Mouse (Mus musculus) limb, embryonic 11.5 days (tissue): ENCODE measurements around the gene 1700034I23Rik. TPM values are rescaled to one million over a fixed set of nuclear protein-coding genes. Genes with fewer than 3 reads are reported as not detected.
"Not testable (repeated sequence)": the region's sequence is repeated elsewhere in the genome, so short reads cannot be mapped to it uniquely, and the experiment has no call there.

Experiments used
- ATAC-seq: fragments of 200-750 bp; cut with Nextera tagmentation; 2 replicates; pipeline ENCODE4 v1.8.0; 2017; ENCODE audit warnings: low read depth; ENCODE audit not compliant: insufficient number of reproducible peaks, low FRiP score, low TSS enrichment
- DNase-seq: peaks from one replicate; pipeline ENCODE4 v3.0.0-alpha.2; 2015; ENCODE audit warnings: low spot score
- H3K27ac ChIP-seq: fragments of 300-500 bp; sonication (generic); replicated peaks from 2 replicates; pipeline ENCODE4 v1.5.1; 2014; ENCODE audit warnings: low read depth, mild to moderate bottlenecking, low read length
- H3K27me3 ChIP-seq: fragments of 300-500 bp; sonication (generic); 2 replicates; pipeline ENCODE4 v1.6.1; 2014; ENCODE audit warnings: mild to moderate bottlenecking, low read length, mixed read lengths; ENCODE audit not compliant: control insufficient read depth, insufficient read depth
- H3K36me3 ChIP-seq: fragments of 300-500 bp; sonication (generic); 2 replicates; pipeline ENCODE4 v1.6.1; 2014; ENCODE audit warnings: mild to moderate bottlenecking, low read length, moderate library complexity, mixed read lengths; ENCODE audit not compliant: control insufficient read depth, insufficient read depth
- H3K4me1 ChIP-seq: fragments of 300-500 bp; sonication (generic); 2 replicates; pipeline ENCODE4 v1.6.1; 2014; ENCODE audit warnings: low read length, mixed read lengths; ENCODE audit not compliant: control insufficient read depth, insufficient read depth
- H3K4me2 ChIP-seq: fragments of 300-500 bp; sonication (generic); 2 replicates; pipeline ENCODE4 v1.6.1; 2014; ENCODE audit warnings: low read depth, mild to moderate bottlenecking, moderate library complexity; ENCODE audit not compliant: severe bottlenecking
- H3K4me3 ChIP-seq: fragments of 300-500 bp; sonication (generic); 2 replicates; pipeline ENCODE4 v1.5.1; 2014; ENCODE audit warnings: low read depth, low read length
- H3K9ac ChIP-seq: fragments of 300-500 bp; sonication (generic); 2 replicates; pipeline ENCODE4 v1.6.1; 2014; ENCODE audit warnings: mild to moderate bottlenecking, low read length
- H3K9me3 ChIP-seq: fragments of 300-500 bp; sonication (generic); 2 replicates; pipeline ENCODE4 v1.6.1; 2016; ENCODE audit warnings: low read length; ENCODE audit not compliant: control insufficient read depth
- WGBS: fragments of 180-500 bp; shearing (Covaris S2); extraction: QIAGEN DNeasy Blood & Tissue Kit; methylation state at CpG from one replicate; pipeline ENCODE4 v1.1.7; 2014; 5-methylcytosine and 5-hydroxymethylcytosine counted together
- polyA plus RNA-seq: library from polyadenylated mRNA; unstranded; fragments of >200 nt; fragmentation: Nextera tagmentation; extraction: Ambion mirVana; gene quantifications from 2 replicates; pipeline ENCODE4 v1.2.1, GENCODE M21; 2014

The 1700034I23Rik gene
- 0.09 and 0.16 TPM in 2 replicates for polyA plus RNA-seq

DNA sequence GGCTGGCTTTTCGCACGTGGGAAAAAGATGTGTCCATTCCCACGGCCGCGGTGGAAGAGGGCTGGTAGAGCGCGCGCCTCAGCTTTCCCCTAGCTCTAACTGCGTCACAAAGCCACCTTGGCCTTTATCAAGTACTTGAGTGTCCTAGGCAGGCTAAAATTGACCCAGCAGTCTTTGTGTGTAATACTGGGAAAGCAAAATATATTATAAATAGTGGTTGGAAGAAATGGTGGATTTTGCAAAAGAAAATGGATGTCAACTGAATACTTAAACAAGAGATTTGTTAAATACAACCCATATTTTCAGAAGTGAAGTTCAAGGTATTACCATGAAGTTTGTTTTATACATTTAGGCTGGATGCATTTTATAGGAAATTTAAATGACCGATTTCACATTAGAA lies at the start of gene 1700034I23Rik:
Gene 1700034I23Rik, minus strand, starts transcription at position 101 of the 400 bp plus-strand sequence.
- not testable (repeated sequence) for DNase-seq, H3K27ac ChIP-seq, ATAC-seq, H3K4me3 ChIP-seq, H3K27me3 ChIP-seq, H3K4me2 ChIP-seq, H3K9me3 ChIP-seq, H3K4me1 ChIP-seq, H3K36me3 ChIP-seq, H3K9ac ChIP-seq
- 97% methylated on average over 5 of the region's 10 CpGs for WGBS

GRCm38 (mm10) chr3:40951365-40951764 lies 49.0 kb upstream of the 1700034I23Rik start:
- H3K4me3 ChIP-seq = peak overlapping the region; percentile 52; the same call in 1 of the 2 replicates
- ATAC-seq (no peak), DNase-seq (peak; percentile 22)
- H3K4me2 ChIP-seq = peak overlapping the region; percentile 97; the same call in 1 of the 2 replicates
- H3K27me3 ChIP-seq = peaks cover 20% of the 10 kb centered on the region; the same call in 1 of the 2 replicates
- H3K9ac ChIP-seq = no peak overlapping the region
- H3K27ac ChIP-seq = no peak overlapping the region
- no peaks in the 10 kb centered on the region for H3K36me3 ChIP-seq
- WGBS = 14% methylated on average over 7 of the region's 7 CpGs
- H3K4me1 ChIP-seq = no peaks in the 10 kb centered on the region
- no peaks in the 10 kb centered on the region for H3K9me3 ChIP-seq

- peak overlapping the region; percentile 97 for H3K4me2 ChIP-seq
- ATAC-seq = no peak
- no peaks in the 10 kb centered on the region for H3K4me1 ChIP-seq
- H3K4me3 ChIP-seq = peak overlapping the region; percentile 52
- peaks cover 20% of the 10 kb centered on the region; the same call in 1 of the 2 replicates for H3K27me3 ChIP-seq
- H3K36me3 ChIP-seq = no peaks in the 10 kb centered on the region
- no peak overlapping the region for H3K27ac ChIP-seq
- DNase-seq = peak; percentile 65
- no peaks in the 10 kb centered on the region for H3K9me3 ChIP-seq
- peak overlapping the region; percentile 52 for H3K9ac ChIP-seq
- under 1% methylated on average over 43 of the region's 43 CpGs for WGBS
These were observed 48.4 kb upstream of the 1700034I23Rik start for GRCm38 (mm10) chr3:40950601-40951201.

DNA sequence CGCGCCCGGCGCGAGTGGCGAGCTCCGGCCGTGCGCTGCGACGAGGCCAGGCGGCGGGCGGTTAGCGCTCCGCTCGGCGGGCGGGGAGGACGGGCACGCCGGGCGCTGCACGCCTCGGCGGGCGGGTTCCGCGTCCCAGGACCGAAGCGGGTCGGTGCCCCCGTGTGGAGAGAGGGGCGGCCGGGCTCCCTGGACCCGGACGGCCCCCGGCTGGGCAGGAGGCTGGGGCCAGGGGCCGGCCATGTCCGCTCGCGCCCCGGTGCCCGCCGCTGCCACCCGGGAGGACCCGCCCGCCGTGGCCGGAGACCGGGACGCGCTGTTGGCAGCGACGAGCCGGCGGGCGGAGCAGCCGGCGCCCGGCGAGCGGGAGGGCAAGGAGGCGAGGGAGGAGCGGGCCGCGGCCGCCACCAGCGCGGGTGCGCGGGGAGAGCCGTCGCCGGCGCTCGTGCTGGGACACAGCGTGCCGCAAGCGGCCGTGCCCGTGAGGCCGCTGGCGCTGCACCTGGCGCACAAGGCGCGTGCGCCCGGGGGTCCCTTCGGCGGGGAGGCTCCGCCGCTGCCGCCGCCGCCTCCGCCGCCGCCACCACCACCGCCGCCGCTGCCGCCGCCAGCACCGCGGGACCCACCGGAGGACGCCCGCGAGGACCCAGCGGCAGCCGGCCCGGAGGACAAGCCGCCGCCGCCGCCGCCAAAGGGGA lies 47.7 kb upstream of the 1700034I23Rik start:
- Histone ChIP-seq H3K27ac (no peak overlapping the region), H3K36me3 (no peaks in the 10 kb centered on the region), H3K4me3 (peak overlapping the region; percentile 52), H3K9me3 (no peaks in the 10 kb centered on the region), H3K4me2 (peak overlapping the region; percentile 97), H3K4me1 (no peaks in the 10 kb centered on the region), H3K9ac (peak overlapping the region; percentile 52), H3K27me3 (peaks cover 20% of the 10 kb centered on the region; the same call in 1 of the 2 replicates)
- ATAC-seq = peak; percentile 65
- no peak for DNase-seq
- WGBS = under 1% methylated on average over 56 of the region's 118 CpGs

DNA sequence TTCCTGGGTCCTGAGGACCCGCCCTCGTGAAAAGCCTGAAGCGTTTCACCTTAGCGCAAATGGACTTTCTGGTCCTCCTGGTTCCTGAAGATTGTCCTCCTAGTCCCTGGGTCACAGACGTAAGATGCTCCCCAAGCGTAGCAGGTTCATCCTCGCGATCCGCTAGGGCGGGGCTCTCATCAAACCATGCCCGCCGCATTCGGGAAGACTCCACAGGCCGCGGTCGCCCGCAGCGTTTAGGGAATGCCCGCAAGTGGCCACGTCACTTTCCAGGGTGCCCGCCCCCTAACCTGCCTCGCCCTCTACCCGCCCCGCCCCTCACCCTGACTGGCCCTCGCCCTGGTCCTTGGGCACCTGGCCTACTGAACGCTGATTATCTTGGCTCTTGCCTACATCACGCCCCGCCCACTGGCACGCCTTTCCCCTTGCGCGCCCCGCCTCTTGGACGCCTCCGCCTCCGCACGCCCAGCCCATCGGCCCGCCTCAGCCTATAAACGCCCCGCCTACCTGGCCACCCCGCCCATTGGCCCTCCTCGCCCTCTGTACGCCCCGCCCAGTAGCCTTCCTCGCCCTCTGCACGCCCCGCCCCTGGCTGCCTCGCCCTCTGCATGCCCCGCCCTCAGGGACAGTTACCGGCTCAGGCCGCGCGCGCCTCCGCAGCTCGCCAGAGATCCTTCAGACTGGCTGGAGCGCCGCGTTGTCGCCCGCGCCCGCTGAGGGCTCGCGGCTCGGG lies 47.0 kb upstream of the 1700034I23Rik start, which contains the start of gene Larp1b:
Gene Larp1b, plus strand, starts transcription at position 659 of the 733 bp plus-strand sequence.
- peak within 1 kb of the TSS; percentile 52 for H3K9ac ChIP-seq
- no peaks in the 10 kb centered on the region for H3K4me1 ChIP-seq
- H3K27ac ChIP-seq = no peak within 1 kb of the TSS
- H3K36me3 ChIP-seq = no peaks in the 10 kb centered on the region
- peaks cover 20% of the 10 kb centered on the region; the same call in 1 of the 2 replicates for H3K27me3 ChIP-seq
- peak; percentile 97 for ATAC-seq
- DNase-seq = peak; percentile 98
- under 1% methylated on average over 65 of the region's 66 CpGs for WGBS
- peak within 1 kb of the TSS; percentile 52 for H3K4me3 ChIP-seq
- H3K4me2 ChIP-seq = peak within 1 kb of the TSS; percentile 97
- no peaks in the 10 kb centered on the region for H3K9me3 ChIP-seq

DNA sequence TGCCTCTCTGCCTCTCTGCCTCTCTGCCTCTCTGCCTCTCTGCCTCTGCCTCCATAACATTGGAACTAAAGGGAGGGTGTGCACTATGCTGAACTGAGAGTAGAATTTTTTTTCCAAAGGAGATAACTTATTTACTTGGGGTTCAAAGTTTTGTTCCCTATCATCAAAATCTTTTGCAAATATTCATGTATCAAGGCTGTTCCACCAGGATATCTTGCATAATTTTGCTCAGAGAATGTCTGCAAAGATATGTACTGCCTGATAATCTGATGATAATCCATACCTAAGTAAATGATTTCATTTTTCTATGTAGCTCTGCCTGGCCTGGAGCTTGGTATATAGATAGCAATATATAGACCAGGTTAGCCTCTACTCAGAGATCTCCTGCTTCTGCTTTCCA lies 36.7 kb upstream of the 1700034I23Rik start:
- no peak for DNase-seq
- no peak overlapping the region for H3K9ac ChIP-seq
- no peak overlapping the region for H3K4me2 ChIP-seq
- no peaks in the 10 kb centered on the region for H3K27me3 ChIP-seq
- H3K9me3 ChIP-seq = no peaks in the 10 kb centered on the region
- H3K4me3 ChIP-seq = no peak overlapping the region
- H3K4me1 ChIP-seq = no peaks in the 10 kb centered on the region
- H3K36me3 ChIP-seq = no peaks in the 10 kb centered on the region
- no peak overlapping the region for H3K27ac ChIP-seq
- no peak for ATAC-seq

DNA sequence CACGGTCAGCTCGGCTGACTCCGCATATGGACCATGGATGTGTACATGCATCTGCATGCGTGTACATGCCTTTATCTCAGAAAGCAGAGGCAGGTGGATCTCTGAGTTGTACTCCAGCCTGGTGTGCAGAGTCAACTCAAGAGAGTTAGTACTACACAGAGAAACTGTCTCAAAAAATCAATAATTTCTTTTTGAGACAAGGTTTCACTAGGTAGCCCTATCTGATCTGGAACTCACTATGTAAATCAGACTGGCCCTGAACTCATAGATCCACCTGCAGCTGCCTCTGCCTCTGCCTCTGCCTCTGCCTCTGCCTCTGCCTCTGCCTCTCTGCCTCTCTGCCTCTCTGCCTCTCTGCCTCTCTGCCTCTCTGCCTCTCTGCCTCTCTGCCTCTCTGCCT lies 36.2 kb upstream of the 1700034I23Rik start:
- H3K36me3 ChIP-seq = no peaks in the 10 kb centered on the region
- no peak overlapping the region for H3K4me3 ChIP-seq
- H3K27ac ChIP-seq = no peak overlapping the region
- no peak overlapping the region for H3K9ac ChIP-seq
- H3K9me3 ChIP-seq = no peaks in the 10 kb centered on the region
- ATAC-seq (no peak), DNase-seq (no peak)
- 96% methylated on average over 4 of the region's 4 CpGs for WGBS
- H3K4me1 ChIP-seq = no peaks in the 10 kb centered on the region
- no peaks in the 10 kb centered on the region for H3K27me3 ChIP-seq
- H3K4me2 ChIP-seq = no peak overlapping the region

DNA sequence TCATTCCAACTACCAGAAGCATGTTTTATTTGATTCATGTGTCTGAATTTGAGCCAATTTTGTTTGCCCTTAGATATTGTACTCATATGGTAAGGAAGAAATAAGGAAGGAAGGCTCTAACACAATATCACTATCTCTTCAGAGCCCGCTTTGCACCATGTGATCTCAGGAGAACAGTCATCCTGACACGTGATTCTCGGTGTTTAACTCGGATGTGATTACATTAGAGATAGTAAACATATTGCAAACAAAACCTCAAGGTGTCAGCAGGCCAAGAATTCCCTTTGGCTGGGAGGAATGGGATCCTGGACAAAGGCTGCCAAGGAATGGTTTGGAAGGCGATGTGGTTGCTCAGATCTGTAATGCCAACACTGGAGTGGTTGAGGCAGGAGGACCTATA lies 35.8 kb upstream of the 1700034I23Rik start:
- DNase-seq = no peak
- H3K9ac ChIP-seq = no peak overlapping the region
- H3K9me3 ChIP-seq = no peaks in the 10 kb centered on the region
- no peak overlapping the region for H3K27ac ChIP-seq
- H3K36me3 ChIP-seq = no peaks in the 10 kb centered on the region
- H3K4me3 ChIP-seq = no peak overlapping the region
- no peak overlapping the region for H3K4me2 ChIP-seq
- H3K27me3 ChIP-seq = no peaks in the 10 kb centered on the region
- no peaks in the 10 kb centered on the region for H3K4me1 ChIP-seq
- no peak for ATAC-seq
- WGBS = 92% methylated on average over 5 of the region's 5 CpGs
